Mouse (Mus musculus): Measurements from ENCODE around the gene Ugt1a6a. TPM values are rescaled to one million over a fixed set of nuclear protein-coding genes. Genes with fewer than 3 reads are reported as not detected.

Ugt1a6a gene
- total and polyA plus RNA-seq, 2 experiments from 2014 or later: 5.0 to 6.3 TPM

DNA sequence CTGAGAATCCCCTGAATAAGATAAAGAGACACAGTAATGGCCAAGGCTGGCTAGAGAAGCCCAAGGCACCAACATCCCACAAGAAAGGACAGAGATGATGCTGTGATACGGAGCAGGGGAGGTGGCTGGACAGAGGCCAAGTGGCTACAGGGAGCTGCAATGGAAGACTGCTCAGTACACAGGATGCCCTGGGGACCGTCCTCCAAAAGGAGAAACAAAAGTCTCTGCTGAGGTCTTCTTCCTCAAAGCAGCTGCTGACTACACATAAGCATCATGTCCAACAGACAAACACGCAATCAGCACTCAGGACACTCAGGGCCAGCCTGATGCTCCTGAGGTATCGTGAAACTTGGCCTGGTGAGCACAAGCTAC is 130.2 kb downstream of the Ugt1a6a start:
- TF ChIP-seq CTCF (IDR thresholded peaks at IDR 0.05; ENCODE audit: low read depth): no peak
- WGBS: 75% methylated on average over 4 of the region's 4 CpGs

DNA sequence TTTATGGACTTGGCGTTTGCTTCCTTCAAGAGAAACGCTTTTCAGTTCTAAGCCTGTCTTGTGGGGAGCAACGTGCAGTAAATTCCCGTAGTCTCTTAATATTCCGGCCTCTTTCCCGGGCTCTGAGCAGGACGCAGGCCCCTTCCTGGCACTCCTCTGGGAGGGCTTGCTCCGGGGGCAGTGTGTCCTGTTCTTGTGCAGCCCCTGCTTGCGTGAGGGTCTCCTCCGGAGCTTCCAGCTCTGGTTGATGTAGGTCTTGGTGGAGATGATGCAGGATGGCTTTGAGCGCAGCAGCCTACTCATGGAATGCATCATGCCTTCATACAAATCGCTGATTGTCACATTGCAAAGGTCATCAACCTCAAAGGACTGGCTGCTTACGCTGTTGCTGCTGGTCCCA is 131.5 kb downstream of the Ugt1a6a start:
- TF ChIP-seq CTCF (IDR thresholded peaks at IDR 0.05; ENCODE audit: low read depth): no peak
- Histone ChIP-seq H3K27ac (no peak overlapping the region), H3K4me3 (ENCODE audit: low read length) (no peak overlapping the region), H3K4me2 (ENCODE audit: low read depth, low read length) (no peak overlapping the region), H3K9ac (replicated peaks; ENCODE audit: low read length) (no peak overlapping the region), H3K27me3 (ENCODE audit: insufficient read depth, low read length) (no peaks in the 10 kb centered on the region), H3K9me3 (ENCODE audit: low read length) (no peaks in the 10 kb centered on the region), H3K36me3 (ENCODE audit: insufficient read depth, low read length) (peaks cover 87% of the 10 kb centered on the region), H3K4me1 (ENCODE audit: insufficient read depth, low read length) (no peaks in the 10 kb centered on the region)
- WGBS: 89% methylated on average over 13 of the region's 13 CpGs
- no peak for ATAC-seq
- DNase-seq (ENCODE audit: low spot score): no peak

More for the DNA sequence above, 130.2 kb downstream of the Ugt1a6a start:
- Histone ChIP-seq H3K9me3 (ENCODE audit: low read length) (no peaks in the 10 kb centered on the region), H3K4me2 (ENCODE audit: low read depth, low read length) (no peak overlapping the region), H3K4me3 (ENCODE audit: low read length) (no peak overlapping the region), H3K36me3 (ENCODE audit: insufficient read depth, low read length) (peaks cover 92% of the 10 kb centered on the region), H3K27ac (no peak overlapping the region), H3K9ac (replicated peaks; ENCODE audit: low read length) (no peak overlapping the region), H3K4me1 (ENCODE audit: insufficient read depth, low read length) (no peaks in the 10 kb centered on the region), H3K27me3 (ENCODE audit: insufficient read depth, low read length) (no peaks in the 10 kb centered on the region)
- no peak for ATAC-seq
- no peak for DNase-seq (ENCODE audit: low spot score)

DNA sequence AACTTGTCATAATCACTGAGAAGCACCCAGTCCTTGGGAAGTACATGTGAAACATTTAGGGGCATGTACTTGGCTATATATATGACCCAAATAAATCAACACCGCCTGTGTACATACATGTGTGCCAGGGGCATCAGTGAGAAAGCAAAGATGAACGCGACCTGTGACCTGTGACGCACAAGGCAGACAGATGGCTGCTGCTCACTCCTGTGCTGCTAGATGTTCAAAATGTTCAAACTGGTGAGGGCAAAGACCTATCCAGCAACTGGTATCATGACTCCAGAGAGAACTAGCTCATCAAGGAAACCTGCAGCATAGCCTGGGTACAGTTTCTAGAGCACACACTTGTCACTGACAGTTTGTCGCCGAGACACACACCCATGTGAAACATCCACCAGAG is 132.9 kb downstream of the Ugt1a6a start:
- no peaks in the 10 kb centered on the region for H3K9me3 ChIP-seq (ENCODE audit: low read length)
- H3K27ac ChIP-seq: no peak overlapping the region
- no peak overlapping the region for H3K4me2 ChIP-seq (ENCODE audit: low read depth, low read length)
- 94% methylated on average over 6 of the region's 6 CpGs for WGBS
- peaks cover 76% of the 10 kb centered on the region for H3K36me3 ChIP-seq (ENCODE audit: insufficient read depth, low read length)
- no peaks in the 10 kb centered on the region for H3K4me1 ChIP-seq (ENCODE audit: insufficient read depth, low read length)
- H3K9ac ChIP-seq (replicated peaks; ENCODE audit: low read length): no peak overlapping the region
- no peak overlapping the region for H3K4me3 ChIP-seq (ENCODE audit: low read length)
- no peaks in the 10 kb centered on the region for H3K27me3 ChIP-seq (ENCODE audit: insufficient read depth, low read length)
- ATAC-seq (no peak), DNase-seq (ENCODE audit: low spot score) (no peak)
- no peak for TF ChIP-seq CTCF (IDR thresholded peaks at IDR 0.05; ENCODE audit: low read depth)

DNA sequence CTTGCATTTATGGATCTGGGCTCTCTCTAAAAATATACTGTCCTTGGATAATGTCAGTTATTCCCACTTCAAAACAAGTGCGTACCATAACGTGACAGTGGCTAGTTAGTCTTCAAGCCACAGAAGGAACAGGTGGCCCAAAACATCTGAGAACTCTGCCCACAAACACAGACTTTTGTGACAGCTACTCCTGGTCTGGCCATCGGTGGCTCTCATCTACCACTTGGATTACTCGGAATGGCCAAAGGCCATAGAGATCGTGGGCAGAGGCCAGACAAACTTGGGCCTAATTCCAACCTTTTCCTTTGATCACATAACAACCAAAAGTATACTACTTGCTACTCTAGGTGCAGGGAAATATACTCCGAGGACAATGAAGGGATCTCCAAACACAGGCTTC is 133.5 kb downstream of the Ugt1a6a start:
- Histone ChIP-seq H3K9ac (replicated peaks; ENCODE audit: low read length) (no peak overlapping the region), H3K4me2 (ENCODE audit: low read depth, low read length) (no peak overlapping the region), H3K4me1 (ENCODE audit: insufficient read depth, low read length) (no peaks in the 10 kb centered on the region), H3K4me3 (ENCODE audit: low read length) (no peak overlapping the region), H3K27me3 (ENCODE audit: insufficient read depth, low read length) (no peaks in the 10 kb centered on the region), H3K9me3 (ENCODE audit: low read length) (no peaks in the 10 kb centered on the region), H3K36me3 (ENCODE audit: insufficient read depth, low read length) (peaks cover 76% of the 10 kb centered on the region), H3K27ac (no peak overlapping the region)
- WGBS: 85% methylated on average over 6 of the region's 6 CpGs
- no peak for TF ChIP-seq CTCF (IDR thresholded peaks at IDR 0.05; ENCODE audit: low read depth)
- ATAC-seq (no peak), DNase-seq (ENCODE audit: low spot score) (no peak)

Other genes with a start within 250 kb of the Ugt1a6a start
- gene Usp40, start 126.3 kb upstream of the Ugt1a6a start, total RNA-seq (2014; rRNA removed): 12.0 and 18.2 TPM in 2 replicates
- gene Usp40, start 126.3 kb upstream of the Ugt1a6a start, polyA plus RNA-seq (2015; fragmentation: Nextera tagmentation; extraction: Ambion mirVana): 9.2 and 11.5 TPM in 2 replicates
- gene Ugt1a10, start 79.4 kb upstream of the Ugt1a6a start, total RNA-seq (2014; rRNA removed): not detected in 2 replicates
- not detected in 2 replicates for gene Ugt1a10, start 79.4 kb upstream of the Ugt1a6a start, polyA plus RNA-seq (2015; fragmentation: Nextera tagmentation; extraction: Ambion mirVana)
- gene Ugt1a9, start 64.0 kb upstream of the Ugt1a6a start, total RNA-seq (2014; rRNA removed): not detected in 2 replicates
- not detected in 2 replicates for gene Ugt1a9, start 64.0 kb upstream of the Ugt1a6a start, polyA plus RNA-seq (2015; fragmentation: Nextera tagmentation; extraction: Ambion mirVana)
- gene Ugt1a8, start 47.0 kb upstream of the Ugt1a6a start, total RNA-seq (2014; rRNA removed): not detected in 2 replicates
- gene Ugt1a8, start 47.0 kb upstream of the Ugt1a6a start, polyA plus RNA-seq (2015; fragmentation: Nextera tagmentation; extraction: Ambion mirVana): not detected in 2 replicates
- gene Ugt1a7c, start 39.7 kb upstream of the Ugt1a6a start, total RNA-seq (2014; rRNA removed): 1.0 and 1.3 TPM in 2 replicates
- gene Ugt1a7c, start 39.7 kb upstream of the Ugt1a6a start, polyA plus RNA-seq (2015; fragmentation: Nextera tagmentation; extraction: Ambion mirVana): 1.3 and 2.1 TPM in 2 replicates
- gene Ugt1a6b, start 31.6 kb upstream of the Ugt1a6a start, total RNA-seq (2014; rRNA removed): 0.32 and 3.0 TPM in 2 replicates
- gene Ugt1a6b, start 31.6 kb upstream of the Ugt1a6a start, polyA plus RNA-seq (2015; fragmentation: Nextera tagmentation; extraction: Ambion mirVana): 3.4 and 3.8 TPM in 2 replicates
- gene Ugt1a5, start 31.2 kb downstream of the Ugt1a6a start, total RNA-seq (2014; rRNA removed): 0.26 TPM in 1 of 2 replicates, not detected in the other
- gene Ugt1a5, start 31.2 kb downstream of the Ugt1a6a start, polyA plus RNA-seq (2015; fragmentation: Nextera tagmentation; extraction: Ambion mirVana): not detected in 2 replicates
- gene Ugt1a2, start 65.8 kb downstream of the Ugt1a6a start, total RNA-seq (2014; rRNA removed): not detected in 2 replicates
- not detected in 2 replicates for gene Ugt1a2, start 65.8 kb downstream of the Ugt1a6a start, polyA plus RNA-seq (2015; fragmentation: Nextera tagmentation; extraction: Ambion mirVana)
- 4.7 and 7.5 TPM in 2 replicates for gene Dnajb3, start 71.0 kb downstream of the Ugt1a6a start, total RNA-seq (2014; rRNA removed)
- 8.6 and 11.7 TPM in 2 replicates for gene Dnajb3, start 71.0 kb downstream of the Ugt1a6a start, polyA plus RNA-seq (2015; fragmentation: Nextera tagmentation; extraction: Ambion mirVana)
- 0.42 TPM in 1 of 2 replicates, not detected in the other for gene Ugt1a1, start 77.2 kb downstream of the Ugt1a6a start, total RNA-seq (2014; rRNA removed)
- 0.09 TPM in 1 of 2 replicates, not detected in the other for gene Ugt1a1, start 77.2 kb downstream of the Ugt1a6a start, polyA plus RNA-seq (2015; fragmentation: Nextera tagmentation; extraction: Ambion mirVana)
- gene Mroh2a, start 92.2 kb downstream of the Ugt1a6a start, total RNA-seq (2014; rRNA removed): 0.16 TPM in 1 of 2 replicates, not detected in the other
- gene Mroh2a, start 92.2 kb downstream of the Ugt1a6a start, polyA plus RNA-seq (2015; fragmentation: Nextera tagmentation; extraction: Ambion mirVana): 0.23 and 0.55 TPM in 2 replicates
- gene Hjurp, start 142.8 kb downstream of the Ugt1a6a start, total RNA-seq (2014; rRNA removed): 82.8 and 86.3 TPM in 2 replicates
- 47.2 and 47.7 TPM in 2 replicates for gene Hjurp, start 142.8 kb downstream of the Ugt1a6a start, polyA plus RNA-seq (2015; fragmentation: Nextera tagmentation; extraction: Ambion mirVana)
- 0.05 and 0.14 TPM in 2 replicates for gene Trpm8, start 142.9 kb downstream of the Ugt1a6a start, total RNA-seq (2014; rRNA removed)
- gene Trpm8, start 142.9 kb downstream of the Ugt1a6a start, polyA plus RNA-seq (2015; fragmentation: Nextera tagmentation; extraction: Ambion mirVana): 0.11 and 0.15 TPM in 2 replicates

Data from hindbrain, postnatal 0 days (tissue).